Mouse (Mus musculus): ENCODE measurements at regions not wholly inside any gene's neighbourhood (a gene's known extent, or its start where the extent isn't known, plus 50 kb on each side); places are given as distances from the start of the nearest gene placed in this dataset.

DNA sequence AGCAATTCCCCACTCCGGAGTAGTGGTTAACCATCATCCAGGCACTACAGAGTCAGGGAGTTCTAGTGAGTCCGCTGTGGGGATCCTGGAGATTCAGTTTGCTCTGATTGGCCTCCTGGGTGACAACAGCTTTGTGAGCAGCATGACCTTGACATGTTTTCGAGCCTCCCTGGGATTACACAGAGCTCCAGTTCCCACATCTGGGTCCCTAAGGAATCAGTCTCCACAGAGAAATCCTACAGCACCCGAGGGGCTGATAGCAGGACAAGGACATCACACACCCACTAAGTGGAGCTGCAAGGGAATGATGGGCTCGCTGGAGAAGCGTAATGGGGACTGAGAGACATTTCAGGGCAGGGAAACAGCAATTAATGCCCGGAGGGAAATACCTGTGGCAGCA is 351.5 kb upstream of the Mgmt start:
- TF ChIP-seq POLR2A (IDR thresholded peaks at IDR 0.05; ENCODE audit: insufficient read length, low read depth) (no peak), USF1 (IDR thresholded peaks at IDR 0.05; ENCODE audit: low read depth) (no peak), E2F4 (IDR thresholded peaks at IDR 0.05; ENCODE audit: insufficient read depth) (no peak), REST (IDR thresholded peaks at IDR 0.05; ENCODE audit: insufficient read depth, insufficient read length) (no peak), MYOG (IDR thresholded peaks at IDR 0.05; ENCODE audit: control insufficient read depth in 1 of 3, insufficient read depth in 1 of 3, insufficient read length in 2 of 3, low read depth in 2 of 3) (no peak), CEBPB (IDR thresholded peaks at IDR 0.05; ENCODE audit: insufficient read depth, poor library complexity, severe bottlenecking) (no peak), TCF12 (IDR thresholded peaks at IDR 0.05; ENCODE audit: insufficient read depth, poor library complexity, severe bottlenecking) (no peak), MAX (IDR thresholded peaks at IDR 0.05; ENCODE audit: low read depth) (no peak), TCF3 (IDR thresholded peaks at IDR 0.05; ENCODE audit: insufficient read length, low read depth) (no peak), SRF (IDR thresholded peaks at IDR 0.05; ENCODE audit: control insufficient read depth, insufficient read length, low read depth) (no peak), MYOD1 (IDR thresholded peaks at IDR 0.05; ENCODE audit: control insufficient read depth in 1 of 3, insufficient read length in 2 of 3, low read depth in 2 of 3) (no peak)

All from myocyte (in vitro differentiated cells).